Mouse (Mus musculus): ENCODE results near the gene Mpp2.

DNA sequence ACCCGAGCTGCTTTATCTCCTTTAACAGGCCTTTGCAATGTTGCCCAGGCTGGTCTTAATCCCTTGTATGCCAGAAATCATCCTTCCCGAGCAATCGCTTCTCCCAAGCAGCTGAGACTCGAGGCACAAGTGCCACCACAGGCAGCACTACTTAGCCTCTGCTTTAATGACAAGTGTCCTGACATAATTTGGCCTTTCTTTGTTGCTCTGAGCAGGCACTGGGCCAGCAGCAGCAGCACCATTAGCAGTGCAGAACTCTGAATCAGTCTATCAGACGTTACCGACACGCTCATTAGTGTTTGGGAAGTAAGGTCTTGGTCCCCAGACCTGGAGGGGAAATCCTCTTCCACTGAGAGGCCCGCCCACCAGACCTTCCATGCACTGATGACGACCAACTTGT, 68.6 kb downstream of the Mpp2 start:
- TF ChIP-seq CTCF (IDR thresholded peaks at IDR 0.05; ENCODE audit: insufficient read depth, low read length) (no peak), POLR2A (IDR thresholded peaks at IDR 0.05; ENCODE audit: borderline replicate concordance, extremely low read depth, low read depth, low read length) (no peak)
